Mouse (Mus musculus): ENCODE results near the gene C77080. TPM values are rescaled to one million over a fixed set of nuclear protein-coding genes. Genes with fewer than 3 reads are reported as not detected.

The C77080 gene
- polyA plus RNA-seq, 1 experiment from 2014 or later: 3.6 TPM

- no peak for ATAC-seq
- H3K27ac ChIP-seq (ENCODE audit: low read depth, low read length): no peak overlapping the region
- no peak for DNase-seq (ENCODE audit: low spot score)
- no peak overlapping the region for H3K4me2 ChIP-seq (ENCODE audit: low read length)
- no peaks in the 10 kb centered on the region for H3K9me3 ChIP-seq (replicated peaks; ENCODE audit: control insufficient read depth, low read length)
- no peak overlapping the region for H3K4me3 ChIP-seq (ENCODE audit: low read depth, low read length)
- H3K36me3 ChIP-seq (ENCODE audit: control insufficient read depth, insufficient read depth, low read length): no peaks in the 10 kb centered on the region
- H3K27me3 ChIP-seq (replicated peaks; ENCODE audit: control insufficient read depth, insufficient read depth, low read length): no peaks in the 10 kb centered on the region
- H3K4me1 ChIP-seq (ENCODE audit: control insufficient read depth, insufficient read depth, low read length): peaks cover 5% of the 10 kb centered on the region; the same call in 1 of the 2 replicates
- H3K9ac ChIP-seq (ENCODE audit: low read length): peak overlapping the region; percentile 17; the same call in 1 of the 2 replicates
- WGBS: 6% methylated on average over 6 of the region's 6 CpGs
These were observed 526 bp downstream of the C77080 start for GRCm38 (mm10) chr4:129260678-129261077.

- 58% methylated on average over 4 of the region's 4 CpGs for WGBS
- Histone ChIP-seq H3K27me3 (replicated peaks; ENCODE audit: control insufficient read depth, insufficient read depth, low read length) (no peaks in the 10 kb centered on the region), H3K4me2 (ENCODE audit: low read length) (no peak overlapping the region), H3K27ac (ENCODE audit: low read depth, low read length) (no peak overlapping the region), H3K4me1 (ENCODE audit: control insufficient read depth, insufficient read depth, low read length) (peaks cover 5% of the 10 kb centered on the region; the same call in 1 of the 2 replicates), H3K9ac (ENCODE audit: low read length) (no peak overlapping the region), H3K9me3 (replicated peaks; ENCODE audit: control insufficient read depth, low read length) (no peaks in the 10 kb centered on the region), H3K4me3 (ENCODE audit: low read depth, low read length) (no peak overlapping the region), H3K36me3 (ENCODE audit: control insufficient read depth, insufficient read depth, low read length) (no peaks in the 10 kb centered on the region)
- DNase-seq (ENCODE audit: low spot score): no peak
- ATAC-seq: no peak
These were observed 2.1 kb downstream of the C77080 start for GRCm38 (mm10) chr4:129259101-129259500.

- ATAC-seq (no peak), DNase-seq (ENCODE audit: low spot score) (no peak)
These were observed 4.5 kb downstream of the C77080 start for GRCm38 (mm10) chr4:129256450-129257380.

GRCm38 (mm10) chr4:129254571-129254970 is 6.6 kb downstream of the C77080 start:
- WGBS: 85% methylated on average over 3 of the region's 3 CpGs
- H3K4me1 ChIP-seq (ENCODE audit: control insufficient read depth, insufficient read depth, low read length): peaks cover 7% of the 10 kb centered on the region; the same call in 1 of the 2 replicates

More at GRCm38 (mm10) chr4:129256450-129257380, 4.5 kb downstream of the C77080 start:
- H3K9ac ChIP-seq (ENCODE audit: low read length): no peak overlapping the region
- WGBS: 32% methylated on average over 8 of the region's 8 CpGs
- no peaks in the 10 kb centered on the region for H3K9me3 ChIP-seq (replicated peaks; ENCODE audit: control insufficient read depth, low read length)
- no peak overlapping the region for H3K27ac ChIP-seq (ENCODE audit: low read depth, low read length)
- no peak overlapping the region for H3K4me3 ChIP-seq (ENCODE audit: low read depth, low read length)
- peaks cover 5% of the 10 kb centered on the region; the same call in 1 of the 2 replicates for H3K4me1 ChIP-seq (ENCODE audit: control insufficient read depth, insufficient read depth, low read length)
- no peak overlapping the region for H3K4me2 ChIP-seq (ENCODE audit: low read length)
- no peaks in the 10 kb centered on the region for H3K27me3 ChIP-seq (replicated peaks; ENCODE audit: control insufficient read depth, insufficient read depth, low read length)
- no peaks in the 10 kb centered on the region for H3K36me3 ChIP-seq (ENCODE audit: control insufficient read depth, insufficient read depth, low read length)

GRCm38 (mm10) chr4:129252492-129252891 is 8.7 kb downstream of the C77080 start:
- H3K27ac ChIP-seq (ENCODE audit: low read depth, low read length): no peak overlapping the region
- H3K4me3 ChIP-seq (ENCODE audit: low read depth, low read length): no peak overlapping the region
- H3K4me1 ChIP-seq (ENCODE audit: control insufficient read depth, insufficient read depth, low read length): peaks cover 11% of the 10 kb centered on the region; the same call in 1 of the 2 replicates
- ATAC-seq (no peak), DNase-seq (ENCODE audit: low spot score) (no peak)
- no peak overlapping the region for H3K4me2 ChIP-seq (ENCODE audit: low read length)
- H3K9ac ChIP-seq (ENCODE audit: low read length): no peak overlapping the region
- H3K27me3 ChIP-seq (replicated peaks; ENCODE audit: control insufficient read depth, insufficient read depth, low read length): peaks cover 28% of the 10 kb centered on the region
- WGBS: 81% methylated on average over 2 of the region's 2 CpGs
- no peaks in the 10 kb centered on the region for H3K9me3 ChIP-seq (replicated peaks; ENCODE audit: control insufficient read depth, low read length)
- H3K36me3 ChIP-seq (ENCODE audit: control insufficient read depth, insufficient read depth, low read length): no peaks in the 10 kb centered on the region

More at GRCm38 (mm10) chr4:129254571-129254970, 6.6 kb downstream of the C77080 start:
- Histone ChIP-seq H3K4me3 (ENCODE audit: low read depth, low read length) (no peak overlapping the region), H3K9me3 (replicated peaks; ENCODE audit: control insufficient read depth, low read length) (no peaks in the 10 kb centered on the region), H3K27ac (ENCODE audit: low read depth, low read length) (no peak overlapping the region), H3K4me2 (ENCODE audit: low read length) (no peak overlapping the region), H3K9ac (ENCODE audit: low read length) (no peak overlapping the region), H3K27me3 (replicated peaks; ENCODE audit: control insufficient read depth, insufficient read depth, low read length) (peaks cover 15% of the 10 kb centered on the region), H3K36me3 (ENCODE audit: control insufficient read depth, insufficient read depth, low read length) (no peaks in the 10 kb centered on the region)
- DNase-seq (ENCODE audit: low spot score): no peak
- ATAC-seq: no peak

- H3K9ac ChIP-seq (ENCODE audit: low read length): no peak overlapping the region
- no peak overlapping the region for H3K4me3 ChIP-seq (ENCODE audit: low read depth, low read length)
- 2% methylated on average over 15 of the region's 15 CpGs for WGBS
- H3K4me1 ChIP-seq (ENCODE audit: control insufficient read depth, insufficient read depth, low read length): peaks cover 9% of the 10 kb centered on the region; the same call in 1 of the 2 replicates
- no peak for DNase-seq (ENCODE audit: low spot score)
- ATAC-seq: 0 out of 2 replicates have a peak, but pooled peaks have one; percentile 10
- no peak overlapping the region for H3K27ac ChIP-seq (ENCODE audit: low read depth, low read length)
- H3K4me2 ChIP-seq (ENCODE audit: low read length): peak overlapping the region; percentile 20; the same call in 1 of the 2 replicates
- no peaks in the 10 kb centered on the region for H3K9me3 ChIP-seq (replicated peaks; ENCODE audit: control insufficient read depth, low read length)
- no peaks in the 10 kb centered on the region for H3K36me3 ChIP-seq (ENCODE audit: control insufficient read depth, insufficient read depth, low read length)
- peaks cover 36% of the 10 kb centered on the region for H3K27me3 ChIP-seq (replicated peaks; ENCODE audit: control insufficient read depth, insufficient read depth, low read length)
These were observed 9.6 kb downstream of the C77080 start for GRCm38 (mm10) chr4:129251482-129252125.

- no peak overlapping the region for H3K27ac ChIP-seq (ENCODE audit: low read depth, low read length)
- no peak overlapping the region for H3K9ac ChIP-seq (ENCODE audit: low read length)
- H3K4me2 ChIP-seq (ENCODE audit: low read length): peak overlapping the region; percentile 20; the same call in 1 of the 2 replicates
These were observed 10.3 kb downstream of the C77080 start for GRCm38 (mm10) chr4:129250759-129251481.

GRCm38 (mm10) chr4:129249288-129249687 is 11.9 kb downstream of the C77080 start:
- Histone ChIP-seq H3K4me3 (ENCODE audit: low read depth, low read length) (no peak overlapping the region), H3K4me1 (ENCODE audit: control insufficient read depth, insufficient read depth, low read length) (peaks cover 6% of the 10 kb centered on the region; the same call in 1 of the 2 replicates), H3K9ac (ENCODE audit: low read length) (no peak overlapping the region), H3K4me2 (ENCODE audit: low read length) (no peak overlapping the region), H3K9me3 (replicated peaks; ENCODE audit: control insufficient read depth, low read length) (no peaks in the 10 kb centered on the region), H3K27me3 (replicated peaks; ENCODE audit: control insufficient read depth, insufficient read depth, low read length) (peaks cover 40% of the 10 kb centered on the region), H3K36me3 (ENCODE audit: control insufficient read depth, insufficient read depth, low read length) (no peaks in the 10 kb centered on the region), H3K27ac (ENCODE audit: low read depth, low read length) (no peak overlapping the region)
- no peak for DNase-seq (ENCODE audit: low spot score)
- no peak for ATAC-seq
- 31% methylated on average over 7 of the region's 7 CpGs for WGBS

More at GRCm38 (mm10) chr4:129250759-129251481, 10.3 kb downstream of the C77080 start:
- no peak for DNase-seq (ENCODE audit: low spot score)
- H3K4me3 ChIP-seq (ENCODE audit: low read depth, low read length): no peak overlapping the region
- H3K36me3 ChIP-seq (ENCODE audit: control insufficient read depth, insufficient read depth, low read length): no peaks in the 10 kb centered on the region
- 16% methylated on average over 15 of the region's 15 CpGs for WGBS
- no peaks in the 10 kb centered on the region for H3K9me3 ChIP-seq (replicated peaks; ENCODE audit: control insufficient read depth, low read length)
- H3K4me1 ChIP-seq (ENCODE audit: control insufficient read depth, insufficient read depth, low read length): peaks cover 6% of the 10 kb centered on the region; the same call in 1 of the 2 replicates
- ATAC-seq: no peak
- peaks cover 40% of the 10 kb centered on the region for H3K27me3 ChIP-seq (replicated peaks; ENCODE audit: control insufficient read depth, insufficient read depth, low read length)

Measured in forebrain, embryonic 14.5 days (tissue).